Mouse (Mus musculus) thymus, postnatal 10 days (tissue): ENCODE measurements around the gene Tceal5.
"Not testable (repeated sequence)": the region's sequence is repeated elsewhere in the genome, so short reads cannot be mapped to it uniquely, and the experiment has no call there.

Experiments used
- DNase-seq, 2 experiments: peaks; one replicate each; pipeline ENCODE4 v3.0.0; 2021; ENCODE audit warnings: low spot score in 2 of 2

Gene Tceal5

GRCm38 (mm10) chrX:136203664-136204066 is at the start of gene Tceal5:
TSS of gene Tceal5 (minus strand) at chrX:136203876.
- DNase-seq: no peak

- no peak for DNase-seq
Observed at GRCm38 (mm10) chrX:136252023-136252729, 48.5 kb upstream of the Tceal5 start.

GRCm38 (mm10) chrX:136249671-136250070 is 46.0 kb upstream of the Tceal5 start:
- DNase-seq: no peak

- DNase-seq: no peak
Observed at GRCm38 (mm10) chrX:136248811-136249210, 45.1 kb upstream of the Tceal5 start.

GRCm38 (mm10) chrX:136245521-136246071 is 41.9 kb upstream of the Tceal5 start:
- peak in 1 of 2 experiments; percentile 6 for DNase-seq

- peak; percentile 21 to 27 for DNase-seq
Observed at GRCm38 (mm10) chrX:136244574-136245229, 41.0 kb upstream of the Tceal5 start, which contains the start of gene Tceal9. TSS of gene Tceal9 (plus strand) at chrX:136245079.

- no peak for DNase-seq
Observed at GRCm38 (mm10) chrX:136243181-136243580, 39.5 kb upstream of the Tceal5 start.

- DNase-seq: peak in 1 of 2 experiments; percentile 23
Observed at GRCm38 (mm10) chrX:136238118-136238517, 34.4 kb upstream of the Tceal5 start.

GRCm38 (mm10) chrX:136227768-136228167 is 24.1 kb upstream of the Tceal5 start:
- no peak for DNase-seq

GRCm38 (mm10) chrX:136223714-136224113 is 20.0 kb upstream of the Tceal5 start:
- DNase-seq: no peak

- no peak for DNase-seq
Observed at GRCm38 (mm10) chrX:136216303-136216702, 12.6 kb upstream of the Tceal5 start.

- DNase-seq: not testable (repeated sequence)
Observed at GRCm38 (mm10) chrX:136214729-136215677, 11.3 kb upstream of the Tceal5 start, which contains the start of the genes Tceal7 and Bex1. TSS of gene Tceal7 (plus strand) at chrX:136214779. TSS of gene Bex1 (minus strand) at chrX:136215513.

GRCm38 (mm10) chrX:136213396-136213795 is 9.7 kb upstream of the Tceal5 start:
- DNase-seq: no peak

- DNase-seq: no peak
Observed at GRCm38 (mm10) chrX:136204406-136204805, 730 bp upstream of the Tceal5 start.

GRCm38 (mm10) chrX:136203257-136203656 is 419 bp downstream of the Tceal5 start:
- no peak for DNase-seq

- DNase-seq: peak; percentile 19 to 51
Observed at GRCm38 (mm10) chrX:136196873-136197272, 6.8 kb downstream of the Tceal5 start.

- no peak for DNase-seq
Observed at GRCm38 (mm10) chrX:136195193-136195944, 8.3 kb downstream of the Tceal5 start.

- DNase-seq: no peak
Observed at GRCm38 (mm10) chrX:136183107-136183506, 20.6 kb downstream of the Tceal5 start.

GRCm38 (mm10) chrX:136180897-136181553 is 22.7 kb downstream of the Tceal5 start:
- DNase-seq: peak; percentile 31 to 37

GRCm38 (mm10) chrX:136172786-136173185 is 30.9 kb downstream of the Tceal5 start:
- no peak for DNase-seq
